Mouse (Mus musculus): ENCODE measurements around the gene Bcar3.

GRCm38 (mm10) chr3:122446678-122447077, 152.7 kb downstream of the Bcar3 start:
- TF ChIP-seq CTCF (IDR thresholded peaks at IDR 0.05; ENCODE audit: extremely low read depth, insufficient read length, insufficient replicate concordance, low read depth, low read length): no peak
- no peak for TF ChIP-seq POLR2A (IDR thresholded peaks at IDR 0.05; ENCODE audit: low read depth, low read length)

Measured in small intestine, adult 2 months (tissue).